Mouse (Mus musculus) liver, embryonic 13.5 days (tissue): Measurements from ENCODE around the gene Fgb. TPM values are rescaled to one million over a fixed set of nuclear protein-coding genes. Genes with fewer than 3 reads are reported as not detected.

ENCODE experiments used
- ATAC-seq: fragments of 200-750 bp; cut with Nextera tagmentation; 2 replicates; pipeline ENCODE4 v1.8.0; 2017; ENCODE audit warnings: low read depth, mild to moderate bottlenecking, moderate number of reproducible peaks, moderate library complexity
- DNase-seq: peaks from one replicate; pipeline ENCODE4 v3.0.0; 2022
- H3K27ac ChIP-seq: fragments of 300-500 bp; sonication (generic); 2 replicates; pipeline ENCODE4 v1.5.1; 2015; ENCODE audit warnings: moderate library complexity, mild to moderate bottlenecking, inconsistent platforms
- H3K27me3 ChIP-seq: fragments of 300-500 bp; sonication (generic); 2 replicates; pipeline ENCODE4 v1.6.1; 2015; ENCODE audit warnings: mild to moderate bottlenecking, inconsistent platforms
- H3K36me3 ChIP-seq: fragments of 300-500 bp; sonication (generic); 2 replicates; pipeline ENCODE4 v1.6.1; 2015; ENCODE audit warnings: mild to moderate bottlenecking, inconsistent platforms
- H3K4me1 ChIP-seq: fragments of 300-500 bp; sonication (generic); replicated peaks from 2 replicates; pipeline ENCODE4 v1.6.1; 2015; ENCODE audit warnings: inconsistent platforms
- H3K4me2 ChIP-seq: fragments of 300-500 bp; sonication (generic); 2 replicates; pipeline ENCODE4 v1.6.1; 2015; ENCODE audit warnings: inconsistent platforms, mild to moderate bottlenecking, moderate library complexity
- H3K4me3 ChIP-seq: fragments of 300-500 bp; sonication (generic); replicated peaks from 2 replicates; pipeline ENCODE4 v1.5.1; 2015; ENCODE audit warnings: mild to moderate bottlenecking, inconsistent platforms
- H3K9ac ChIP-seq: fragments of 300-500 bp; sonication (generic); 2 replicates; pipeline ENCODE4 v1.6.1; 2015; ENCODE audit warnings: mild to moderate bottlenecking, inconsistent platforms
- H3K9me3 ChIP-seq: fragments of 300-500 bp; sonication (generic); replicated peaks from 2 replicates; pipeline ENCODE4 v1.6.1; 2016; ENCODE audit warnings: inconsistent platforms
- whole genome bisulfite sequencing: fragments of 180-500 bp; shearing (Covaris S2); methylation state at CpG from one replicate; pipeline ENCODE4 v1.1.7; 2015; ENCODE audit not compliant: insufficient replicate concordance; 5-methylcytosine and 5-hydroxymethylcytosine counted together
- polyA plus RNA-seq: library from polyadenylated mRNA; unstranded; fragments of >200 nt; fragmentation: Nextera tagmentation; extraction: Ambion mirVana; gene quantifications from 2 replicates; pipeline ENCODE4 v1.2.1, GENCODE M21; 2015

Fgb gene
- polyA plus RNA-seq, 1 experiment from 2014 or later: 191 TPM

- DNase-seq (no peak), ATAC-seq (no peak; the same call in 1 of the 2 replicates)
- Histone ChIP-seq H3K4me3 (peak overlapping the region; percentile 56), H3K9me3 (no peaks in the 10 kb centered on the region), H3K4me1 (peaks cover 25% of the 10 kb centered on the region), H3K4me2 (peak overlapping the region; percentile 65), H3K27me3 (no peaks in the 10 kb centered on the region), H3K9ac (peak overlapping the region; percentile 52), H3K36me3 (peaks cover 29% of the 10 kb centered on the region), H3K27ac (no peak overlapping the region)
- 14% methylated on average over 13 of the region's 13 CpGs for WGBS
Observed at GRCm38 (mm10) chr3:83054759-83055158, 5.1 kb upstream of the Fgb start.

- Histone ChIP-seq H3K4me1 (peaks cover 25% of the 10 kb centered on the region), H3K36me3 (peaks cover 19% of the 10 kb centered on the region), H3K4me3 (no peak overlapping the region), H3K9me3 (no peaks in the 10 kb centered on the region), H3K27me3 (no peaks in the 10 kb centered on the region), H3K9ac (no peak overlapping the region), H3K27ac (no peak overlapping the region), H3K4me2 (peak overlapping the region; percentile 19; the same call in 1 of the 2 replicates)
- 26% methylated on average over 10 of the region's 10 CpGs for WGBS
- ATAC-seq (no peak), DNase-seq (no peak)
Observed at GRCm38 (mm10) chr3:83053758-83054157, 4.1 kb upstream of the Fgb start.

GRCm38 (mm10) chr3:83053126-83053525, 3.5 kb upstream of the Fgb start:
- Histone ChIP-seq H3K4me3 (no peak overlapping the region), H3K36me3 (peaks cover 14% of the 10 kb centered on the region), H3K4me1 (peaks cover 25% of the 10 kb centered on the region), H3K9me3 (no peaks in the 10 kb centered on the region), H3K4me2 (no peak overlapping the region), H3K9ac (no peak overlapping the region), H3K27me3 (no peaks in the 10 kb centered on the region), H3K27ac (peak overlapping the region; percentile 69)
- DNase-seq (no peak), ATAC-seq (no peak)
- 65% methylated on average over 7 of the region's 7 CpGs for WGBS

- Histone ChIP-seq H3K4me3 (no peak overlapping the region), H3K4me2 (no peak overlapping the region), H3K27me3 (no peaks in the 10 kb centered on the region), H3K36me3 (peaks cover 6% of the 10 kb centered on the region), H3K27ac (no peak overlapping the region), H3K9ac (no peak overlapping the region), H3K4me1 (peaks cover 25% of the 10 kb centered on the region), H3K9me3 (no peaks in the 10 kb centered on the region)
- WGBS: 61% methylated on average over 5 of the region's 5 CpGs
- no peak for DNase-seq
- no peak for ATAC-seq
Observed at GRCm38 (mm10) chr3:83052102-83052501, 2.4 kb upstream of the Fgb start.

GRCm38 (mm10) chr3:83050661-83051060, 998 bp upstream of the Fgb start:
- Histone ChIP-seq H3K27me3 (no peaks in the 10 kb centered on the region), H3K36me3 (0 out of 2 replicates have a peak, but pooled peaks cover 2% of the 10 kb centered on the region), H3K9me3 (no peaks in the 10 kb centered on the region), H3K27ac (no peak overlapping the region), H3K4me2 (no peak overlapping the region), H3K4me1 (peaks cover 14% of the 10 kb centered on the region), H3K9ac (no peak overlapping the region), H3K4me3 (no peak overlapping the region)
- DNase-seq: no peak
- ATAC-seq: no peak
- WGBS: 66% methylated on average over 5 of the region's 5 CpGs

GRCm38 (mm10) chr3:83046649-83047048, 3.0 kb downstream of the Fgb start:
- WGBS: 61% methylated on average over 11 of the region's 11 CpGs
- Histone ChIP-seq H3K4me2 (0 out of 2 replicates have a peak overlapping the region, but pooled peaks have one; percentile 21), H3K9me3 (no peaks in the 10 kb centered on the region), H3K4me1 (no peaks in the 10 kb centered on the region), H3K36me3 (0 out of 2 replicates have a peak, but pooled peaks cover 5% of the 10 kb centered on the region), H3K27ac (no peak overlapping the region), H3K27me3 (no peaks in the 10 kb centered on the region), H3K4me3 (no peak overlapping the region), H3K9ac (no peak overlapping the region)
- no peak for ATAC-seq
- DNase-seq: no peak

GRCm38 (mm10) chr3:83042451-83042850, 7.2 kb downstream of the Fgb start:
- no peak overlapping the region for H3K9ac ChIP-seq
- no peaks in the 10 kb centered on the region for H3K9me3 ChIP-seq
- H3K4me1 ChIP-seq: no peaks in the 10 kb centered on the region
- H3K36me3 ChIP-seq: 0 out of 2 replicates have a peak, but pooled peaks cover 5% of the 10 kb centered on the region
- no peak for DNase-seq
- ATAC-seq: no peak
- 78% methylated on average over 5 of the region's 5 CpGs for WGBS
- H3K4me3 ChIP-seq: no peak overlapping the region
- no peak overlapping the region for H3K4me2 ChIP-seq
- no peak overlapping the region for H3K27ac ChIP-seq
- no peaks in the 10 kb centered on the region for H3K27me3 ChIP-seq

- Histone ChIP-seq H3K9me3 (no peaks in the 10 kb centered on the region), H3K9ac (no peak overlapping the region), H3K27ac (peak overlapping the region; percentile 65; the same call in 1 of the 2 replicates), H3K27me3 (no peaks in the 10 kb centered on the region), H3K4me1 (no peaks in the 10 kb centered on the region), H3K4me3 (no peak overlapping the region), H3K36me3 (0 out of 2 replicates have a peak, but pooled peaks cover 3% of the 10 kb centered on the region), H3K4me2 (peak overlapping the region; percentile 24; the same call in 1 of the 2 replicates)
- peak; percentile 62 for ATAC-seq
- no peak for DNase-seq
- WGBS: 46% methylated on average over 4 of the region's 4 CpGs
Observed at GRCm38 (mm10) chr3:83039666-83040065, 10.0 kb downstream of the Fgb start.

GRCm38 (mm10) chr3:83038865-83039264, 10.8 kb downstream of the Fgb start:
- Histone ChIP-seq H3K4me2 (no peak overlapping the region), H3K36me3 (no peaks in the 10 kb centered on the region), H3K9ac (no peak overlapping the region), H3K4me3 (no peak overlapping the region), H3K9me3 (no peaks in the 10 kb centered on the region), H3K27me3 (no peaks in the 10 kb centered on the region), H3K27ac (peak overlapping the region; percentile 47; the same call in 1 of the 2 replicates), H3K4me1 (no peaks in the 10 kb centered on the region)
- 65% methylated on average over 2 of the region's 2 CpGs for WGBS
- DNase-seq (no peak), ATAC-seq (peak; percentile 65)

- Histone ChIP-seq H3K9me3 (no peaks in the 10 kb centered on the region), H3K36me3 (0 out of 2 replicates have a peak, but pooled peaks cover 7% of the 10 kb centered on the region), H3K4me1 (no peaks in the 10 kb centered on the region), H3K9ac (no peak overlapping the region), H3K27ac (no peak overlapping the region), H3K4me3 (no peak overlapping the region), H3K27me3 (no peaks in the 10 kb centered on the region), H3K4me2 (no peak overlapping the region)
- DNase-seq (no peak), ATAC-seq (no peak)
- 74% methylated on average over 8 of the region's 8 CpGs for WGBS
Observed at GRCm38 (mm10) chr3:83033801-83034200, 15.9 kb downstream of the Fgb start.

GRCm38 (mm10) chr3:83032746-83033308, 16.8 kb downstream of the Fgb start:
- WGBS: 50% methylated on average over 13 of the region's 13 CpGs
- no peaks in the 10 kb centered on the region for H3K4me1 ChIP-seq
- ATAC-seq (peak; percentile 32; the same call in 1 of the 2 replicates), DNase-seq (no peak)
- peak overlapping the region; percentile 32; the same call in 1 of the 2 replicates for H3K27ac ChIP-seq
- H3K9ac ChIP-seq: no peak overlapping the region
- H3K27me3 ChIP-seq: no peaks in the 10 kb centered on the region
- H3K9me3 ChIP-seq: no peaks in the 10 kb centered on the region
- no peak overlapping the region for H3K4me2 ChIP-seq
- no peak overlapping the region for H3K4me3 ChIP-seq
- 0 out of 2 replicates have a peak, but pooled peaks cover 7% of the 10 kb centered on the region for H3K36me3 ChIP-seq

GRCm38 (mm10) chr3:83030331-83030730, 19.3 kb downstream of the Fgb start:
- DNase-seq (no peak), ATAC-seq (no peak)
- whole genome bisulfite sequencing: 78% methylated on average over 4 of the region's 4 CpGs
- no peaks in the 10 kb centered on the region for H3K9me3 ChIP-seq
- no peak overlapping the region for H3K4me2 ChIP-seq
- H3K27me3 ChIP-seq: no peaks in the 10 kb centered on the region
- no peak overlapping the region for H3K9ac ChIP-seq
- H3K27ac ChIP-seq: no peak overlapping the region
- H3K4me1 ChIP-seq: no peaks in the 10 kb centered on the region
- no peak overlapping the region for H3K4me3 ChIP-seq
- H3K36me3 ChIP-seq: 0 out of 2 replicates have a peak, but pooled peaks cover 7% of the 10 kb centered on the region
